Mouse (Mus musculus): ENCODE measurements around the gene Spop.

DNA sequence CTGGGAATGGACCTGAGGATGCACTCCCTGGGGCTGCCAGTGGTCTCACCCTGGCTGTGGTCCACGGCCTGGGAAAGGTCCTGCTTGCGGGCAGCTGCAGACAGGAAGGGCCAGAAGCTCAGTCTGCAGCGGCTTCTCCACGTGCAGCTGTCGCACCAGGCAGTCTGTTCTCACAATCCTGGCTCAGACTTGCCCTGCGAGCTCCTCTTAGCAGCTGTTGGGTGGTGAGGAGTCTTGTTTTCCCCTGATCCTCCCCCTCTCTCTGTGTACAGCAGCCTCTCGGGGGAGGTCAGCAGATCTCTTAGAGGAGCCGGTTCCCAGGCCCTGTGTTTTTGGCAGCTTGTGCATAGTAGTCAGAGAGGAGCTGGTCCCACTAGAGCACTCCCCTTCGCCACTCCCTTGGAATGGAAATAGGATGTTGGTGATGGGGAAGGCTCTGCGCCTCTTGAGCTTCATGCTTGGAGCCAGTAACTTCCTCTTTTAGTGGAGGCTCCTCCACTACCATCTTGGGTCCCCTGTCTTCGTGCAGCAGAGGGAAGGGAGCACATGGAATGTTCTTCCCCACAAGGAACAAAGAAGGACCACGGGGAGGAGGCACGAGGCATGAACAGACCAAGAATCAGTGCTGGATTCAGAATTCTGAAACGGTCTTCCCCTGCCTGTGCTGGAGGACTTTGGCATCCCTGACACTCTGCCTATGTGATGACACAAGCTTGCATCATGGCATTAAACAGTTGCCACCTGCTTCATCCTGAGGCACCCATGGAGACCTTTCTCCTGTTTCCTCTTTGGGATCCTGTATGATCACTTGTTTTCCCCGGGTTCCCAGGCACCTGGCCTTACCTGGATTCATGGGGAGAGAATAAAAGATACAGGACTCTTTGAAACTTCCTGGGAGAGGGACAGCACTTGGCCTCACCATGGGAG lies 43.7 kb upstream of the Spop start:
- TF ChIP-seq POLR2A (IDR thresholded peaks at IDR 0.05; ENCODE audit: control insufficient read depth, low read depth, low read length): no peak
- TF ChIP-seq CTCF (IDR thresholded peaks at IDR 0.05; ENCODE audit: control insufficient read depth, insufficient read depth, insufficient replicate concordance, low read depth, low read length): no peak
